Mouse (Mus musculus) liver, embryonic 14.5 days (tissue): ENCODE results near the gene Gpr88.

Source experiments
- CTCF ChIP-seq: IDR thresholded peaks from 2 replicates; pipeline ENCODE4 v1.5.1; 2016; ENCODE audit warnings: antibody characterized with exemption, low read depth, control low read depth
- EP300 ChIP-seq: IDR thresholded peaks from 2 replicates; pipeline ENCODE4 v1.6.1; 2016; ENCODE audit warnings: antibody characterized with exemption, low read depth

- no peak for TF ChIP-seq CTCF
- TF ChIP-seq EP300, result no peak
Observed at GRCm38 (mm10) chr3:116200060-116200459, 53.2 kb downstream of the Gpr88 start.
